In the genomic region with DNA sequence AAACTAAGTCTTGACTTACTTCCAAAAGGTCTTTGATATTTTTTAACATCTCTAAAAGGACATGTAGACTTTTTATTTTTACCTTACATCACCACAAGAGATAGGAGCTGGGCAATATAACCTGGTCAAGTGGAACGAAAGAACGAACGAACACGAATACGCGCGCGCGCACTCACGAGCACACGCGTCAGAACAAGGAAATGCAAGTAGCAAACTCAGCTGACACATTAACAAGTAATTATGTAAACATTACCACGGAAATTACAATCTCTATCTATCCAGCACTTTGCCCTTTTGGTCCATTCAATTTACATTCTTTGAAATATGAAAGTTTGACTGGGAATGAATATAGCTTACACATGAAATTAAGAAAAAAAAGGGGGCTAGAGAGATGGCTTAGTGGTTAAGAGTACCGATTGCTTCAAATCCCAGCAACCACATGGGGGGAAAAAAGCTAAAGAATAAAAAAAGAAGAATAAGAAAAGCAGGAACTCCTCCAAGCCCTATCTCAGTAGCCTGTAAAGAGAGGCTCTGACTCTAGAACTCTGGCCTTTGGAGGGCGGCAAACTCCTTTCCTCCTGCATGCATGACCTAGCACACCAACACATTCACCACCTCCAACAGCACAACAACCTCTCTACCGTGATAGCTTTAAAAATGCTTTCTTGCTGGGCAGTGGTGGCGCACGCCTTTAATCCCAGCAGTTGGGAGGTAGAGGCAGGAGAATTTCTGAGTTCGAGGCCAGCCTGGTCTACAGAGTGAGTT, we compare ENCODE assay signal across 13 mouse cellular contexts. TPM values are rescaled to one million over a fixed set of nuclear protein-coding genes. Genes with fewer than 3 reads are reported as not detected.
DNase-seq lines count a peak whose midpoint lies in the region; ATAC-seq and TF ChIP-seq lines count a peak whose summit lies in the region.
"Had no signal": no experiment of that assay in that cellular context is flagged by ENCODE, and none has a peak within 500 bp of the region (broad histone marks: within the 10 kb centered on the region; RNA-seq: fewer than 3 reads in every experiment).

No protein-coding gene starts in this region.

- TF ChIP-seq POLR2A in lung, adult 2 months (IDR thresholded peaks at IDR 0.05; ENCODE audit: borderline replicate concordance, extremely low read depth, low read depth, low read length), result no peak

- H3K4me2 ChIP-seq in intestine, embryonic 15.5 days (replicated peaks), result peak overlapping the region; percentile 30; the same call in 1 of the 2 replicates
- H3K4me2 ChIP-seq: embryonic facial prominence, embryonic 12.5 days; limb, embryonic 15.5 days had no signal

- no peak overlapping the region for H3K9ac ChIP-seq in intestine, embryonic 15.5 days
- H3K9ac ChIP-seq: embryonic facial prominence, embryonic 12.5 days; limb, embryonic 15.5 days had no signal

- TF ChIP-seq CTCF in lung, adult 2 months (IDR thresholded peaks at IDR 0.05; ENCODE audit: insufficient read depth, low read length), result peak; percentile 8; the same call in 1 of the 2 replicates

- no peak for DNase-seq in lung, adult 2 months
- DNase-seq in lung, postnatal 4 days, result no peak
- peak; percentile 67 to 73 for DNase-seq in kidney, postnatal 25 days
- peak; percentile 51 for DNase-seq in thymus, postnatal 25 days
- no peak for DNase-seq in left cerebral cortex, postnatal 36 days (ENCODE audit: low spot score in 2 of 2)
- DNase-seq: cerebellum, adult 9-10 months; gastrocnemius, postnatal 10 days; layer of hippocampus, postnatal 36 days had no signal

- no peaks in the 10 kb centered on the region for H3K9me3 ChIP-seq in intestine, embryonic 15.5 days
- H3K9me3 ChIP-seq: embryonic facial prominence, embryonic 12.5 days; limb, embryonic 15.5 days had no signal

- peak overlapping the region; percentile 48; the same call in 1 of the 2 replicates for H3K27ac ChIP-seq in intestine, embryonic 15.5 days
- H3K27ac ChIP-seq: embryonic facial prominence, embryonic 12.5 days; limb, embryonic 15.5 days had no signal

- no peaks in the 10 kb centered on the region for H3K27me3 ChIP-seq in intestine, embryonic 15.5 days (replicated peaks)
- H3K27me3 ChIP-seq: embryonic facial prominence, embryonic 12.5 days; limb, embryonic 15.5 days had no signal

- H3K4me1 ChIP-seq in lung, adult 2 months (ENCODE audit: control insufficient read depth, insufficient read depth, low read length), result peaks cover 32% of the 10 kb centered on the region
- peaks cover 32% of the 10 kb centered on the region for H3K4me1 ChIP-seq in intestine, embryonic 15.5 days (replicated peaks)

- ATAC-seq in intestine, embryonic 15.5 days, result peak; percentile 50; the same call in 1 of the 2 replicates
- no peak for ATAC-seq in frontal cortex, adult (ENCODE audit: low TSS enrichment)
- ATAC-seq: activated CD4-positive, CD25-positive, alpha-beta regulatory T cell, adult 4 months had no signal

- no peak overlapping the region for H3K4me3 ChIP-seq in lung, adult 2 months (replicated peaks; ENCODE audit: extremely low read depth, low read depth, low read length)
- H3K4me3 ChIP-seq in intestine, embryonic 15.5 days (replicated peaks), result no peak overlapping the region
- H3K4me3 ChIP-seq: embryonic facial prominence, embryonic 12.5 days; limb, embryonic 15.5 days had no signal

- intact Hi-C loops in left cerebral cortex, postnatal 36 days (cut with DNase I), result no loop called here

- H3K36me3 ChIP-seq in intestine, embryonic 15.5 days, result no peaks in the 10 kb centered on the region
- H3K36me3 ChIP-seq: embryonic facial prominence, embryonic 12.5 days; limb, embryonic 15.5 days had no signal

- 70% methylated on average over 19 of the region's 19 CpGs for WGBS in lung, adult 2 months
- 71% methylated on average over 19 of the region's 19 CpGs for WGBS in intestine, embryonic 15.5 days

RNA-seq across cellular contexts. Expression of a gene that starts 58.7 kb away (rescaled TPM):
- 48.7 and 67.5 TPM in 2 replicates for polyA plus RNA-seq in lung, adult 2 months (2012; rRNA removed)
- polyA plus RNA-seq in intestine, embryonic 15.5 days (2015; fragmentation: Nextera tagmentation; extraction: Ambion mirVana), result 50.9 and 53.9 TPM in 2 replicates
- 100 to 1,000 TPM; 145 to 177 TPM for total RNA-seq in left cerebral cortex, postnatal 36 days (2021)

Comparison
In these comparisons a context has a peak if more than half of its experiments do, and no peak if none do; other contexts are left out.
1. DNase-seq: peak in kidney, postnatal 25 days (2 of 2) and thymus, postnatal 25 days (single experiment); none in lung, adult 2 months (single experiment), lung, postnatal 4 days (0 of 2) and left cerebral cortex, postnatal 36 days (0 of 2).